Mouse (Mus musculus): ENCODE data around the gene Rab14.

GRCm38 (mm10) chr2:35158358-35158757 is 42.6 kb downstream of the Rab14 start:
- no peak for TF ChIP-seq CTCF (IDR thresholded peaks at IDR 0.05; ENCODE audit: borderline replicate concordance, extremely low read depth, insufficient read depth, insufficient read length)
- TF ChIP-seq POLR2A (IDR thresholded peaks at IDR 0.05; ENCODE audit: borderline replicate concordance, extremely low read depth, insufficient read depth, insufficient read length, poor library complexity, severe bottlenecking) = no peak
